Mouse (Mus musculus) cerebellum, postnatal 10 days (tissue): ENCODE measurements around the gene Elf3.
"Not testable (repeated sequence)": the region's sequence is repeated elsewhere in the genome, so short reads cannot be mapped to it uniquely, and the experiment has no call there.

Experiments used
- DNase-seq, 2 experiments: peaks; one replicate each; pipeline ENCODE4 v3.0.0; 2021; ENCODE audit warnings: mixed read lengths in 2 of 2

Gene Elf3

GRCm38 (mm10) chr1:135237131-135237851 is 21.1 kb downstream of the Elf3 start:
- no peak for DNase-seq

DNA sequence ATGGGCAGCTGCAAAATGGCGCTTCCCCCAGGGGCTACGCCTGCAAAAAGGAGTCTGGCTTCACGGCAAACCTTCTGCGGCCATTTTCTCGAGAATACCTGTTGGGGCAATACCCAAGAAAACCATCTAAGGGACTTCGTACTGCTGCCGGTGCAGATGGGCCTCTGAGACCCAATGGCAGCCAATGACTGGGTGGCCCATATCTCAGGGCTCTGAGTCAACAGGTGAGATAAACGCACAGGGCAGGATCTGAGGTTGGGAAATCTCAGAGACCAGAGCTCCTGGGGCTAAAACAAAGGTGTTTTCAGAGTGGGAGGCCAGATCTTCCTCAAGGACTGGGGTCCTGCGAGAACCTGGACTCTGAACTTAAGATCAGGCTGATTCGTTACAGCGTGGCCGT is 23.6 kb downstream of the Elf3 start:
- DNase-seq: no peak

DNA sequence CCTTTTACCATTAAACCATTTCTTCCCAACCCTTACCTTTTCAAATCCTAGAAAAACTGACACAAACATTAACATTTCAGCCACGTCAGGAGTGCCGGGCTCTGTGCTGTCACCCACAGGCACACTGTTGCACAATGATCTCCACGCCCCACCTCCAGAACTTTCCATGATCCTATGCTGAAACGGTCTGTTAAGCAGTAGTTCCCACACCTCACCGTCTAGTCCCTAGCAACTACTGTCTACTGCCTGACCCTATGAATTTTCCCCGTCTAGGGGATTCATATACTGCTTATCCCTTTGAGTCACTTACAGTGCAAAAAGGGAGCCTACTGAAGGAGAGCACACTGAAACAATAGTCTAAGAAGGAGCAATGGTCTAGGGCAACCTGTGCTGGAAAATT is 24.4 kb downstream of the Elf3 start:
- no peak for DNase-seq

- DNase-seq: not testable (repeated sequence)
Observed at GRCm38 (mm10) chr1:135231878-135232277, 26.5 kb downstream of the Elf3 start.

DNA sequence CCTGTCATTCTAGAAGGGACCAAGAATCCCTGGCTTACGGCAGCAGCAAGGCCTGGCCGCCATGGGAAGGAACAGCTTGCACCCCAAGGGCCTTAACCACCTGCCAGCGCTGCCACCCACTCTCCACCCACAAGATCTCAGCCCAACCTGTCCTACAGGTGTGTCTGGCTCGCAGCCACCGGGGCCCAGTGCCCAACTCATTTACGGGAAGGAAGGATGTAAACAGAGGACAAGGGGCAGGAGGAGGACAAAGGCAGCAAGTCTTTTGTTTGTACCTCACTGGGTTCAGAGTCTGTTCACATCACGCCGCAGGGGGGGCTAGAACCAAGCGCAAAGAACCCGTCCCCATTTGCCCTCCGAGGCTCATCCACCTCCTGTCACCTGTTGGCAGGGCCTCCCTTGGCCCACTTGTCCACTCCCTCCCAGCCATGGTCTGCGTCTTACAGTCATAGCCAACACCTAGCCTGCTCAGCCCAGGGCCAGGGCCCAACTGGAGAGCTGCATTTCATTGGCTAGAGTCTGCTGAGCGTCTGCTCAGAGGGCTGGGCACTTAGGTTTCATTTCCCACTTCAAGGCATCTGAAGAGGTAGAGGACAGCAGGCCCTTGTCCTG is 30.9 kb downstream of the Elf3 start:
- peak; percentile 38 to 40 for DNase-seq

DNA sequence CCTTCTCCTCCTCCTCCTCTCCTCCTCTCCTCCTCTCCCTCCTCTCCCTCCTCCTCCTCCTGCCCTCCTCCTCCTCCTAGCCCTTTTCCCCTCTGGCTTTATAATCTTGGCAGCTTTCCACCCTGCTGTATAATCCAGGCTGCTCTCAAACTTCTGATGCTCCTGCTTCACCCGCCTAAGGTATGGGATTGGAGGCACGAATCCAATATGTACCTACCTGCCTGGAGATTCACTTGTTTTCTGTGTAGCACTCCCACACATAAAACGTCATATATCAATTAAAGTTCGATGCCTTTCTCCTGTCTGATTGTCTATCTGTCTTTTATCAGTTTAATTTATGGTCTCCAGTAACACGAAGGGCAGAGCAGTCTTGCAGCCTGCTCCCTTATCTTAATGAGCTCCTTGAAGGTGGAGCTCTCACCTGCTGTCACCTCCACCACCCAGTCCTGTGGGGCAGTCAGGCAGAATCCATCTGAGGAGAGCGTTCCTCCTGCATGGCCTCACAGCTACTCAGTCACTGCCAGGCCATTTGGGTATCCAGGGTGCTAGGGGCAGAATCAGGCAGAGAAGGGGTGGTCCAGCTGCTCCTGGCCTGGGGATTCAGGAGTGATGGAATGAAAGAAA is 33.3 kb downstream of the Elf3 start:
- DNase-seq: no peak

DNA sequence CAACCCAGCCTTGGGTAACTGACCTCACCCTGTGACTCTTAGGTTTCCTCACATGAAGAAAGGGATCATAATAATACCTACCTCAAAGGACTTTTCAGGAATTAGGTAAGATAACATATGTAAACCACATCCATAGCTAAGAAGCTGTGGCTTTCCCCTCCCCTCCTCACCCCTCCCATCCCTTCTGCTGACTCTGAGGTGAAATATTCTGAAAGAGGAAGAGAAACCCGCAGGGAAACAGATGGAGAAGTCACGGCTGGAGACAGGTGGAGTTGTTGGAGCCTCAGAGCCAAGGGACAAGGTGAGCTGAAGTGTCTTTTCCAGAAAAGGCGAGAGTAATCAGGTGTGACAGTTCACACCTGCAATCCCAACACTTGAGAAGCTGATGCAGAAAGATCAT is 34.2 kb downstream of the Elf3 start:
- DNase-seq: peak in 1 of 2 experiments; percentile 21

- DNase-seq: no peak
Observed at GRCm38 (mm10) chr1:135217607-135218233, 40.6 kb downstream of the Elf3 start.

DNA sequence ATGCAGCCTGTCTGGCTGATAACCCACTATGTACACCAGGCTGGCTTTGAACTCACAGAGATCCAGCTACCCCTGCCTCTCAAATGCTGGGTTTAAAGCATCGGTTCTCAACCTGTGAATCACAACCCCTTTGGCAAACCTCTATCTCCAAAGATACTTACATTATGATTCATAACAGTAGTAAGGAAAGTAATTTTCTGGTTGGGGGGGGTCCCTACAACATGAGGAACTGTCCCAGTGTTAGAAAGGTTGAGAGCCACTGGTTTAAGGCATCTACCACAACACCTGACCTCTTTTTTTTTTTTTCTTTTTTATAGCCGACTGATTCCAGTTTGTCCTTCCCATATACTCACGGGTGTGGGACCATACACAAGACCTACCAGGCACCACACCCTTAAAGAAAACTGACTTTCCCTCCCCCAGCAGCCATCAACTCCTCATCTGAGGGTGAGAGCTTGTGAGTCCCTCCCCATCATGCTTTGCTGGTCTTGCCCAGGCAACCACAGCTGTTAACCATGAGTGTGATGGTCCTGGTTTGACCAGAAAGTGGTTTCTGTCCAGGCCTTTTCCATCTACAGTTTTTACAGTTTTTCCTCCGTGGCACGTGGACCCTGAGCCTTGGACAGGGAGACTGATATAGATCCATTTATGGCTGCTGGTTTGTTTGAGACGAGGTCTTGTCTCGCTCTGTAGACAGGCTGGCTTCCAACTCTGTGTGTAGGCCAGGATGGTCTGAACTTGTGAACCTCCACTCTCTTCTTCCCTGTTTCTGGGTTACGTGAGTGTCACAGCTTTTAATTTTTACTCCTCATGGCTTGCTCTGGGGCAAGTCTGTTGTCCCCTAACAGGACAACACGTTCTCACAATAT is 44.4 kb downstream of the Elf3 start:
- no peak for DNase-seq

DNA sequence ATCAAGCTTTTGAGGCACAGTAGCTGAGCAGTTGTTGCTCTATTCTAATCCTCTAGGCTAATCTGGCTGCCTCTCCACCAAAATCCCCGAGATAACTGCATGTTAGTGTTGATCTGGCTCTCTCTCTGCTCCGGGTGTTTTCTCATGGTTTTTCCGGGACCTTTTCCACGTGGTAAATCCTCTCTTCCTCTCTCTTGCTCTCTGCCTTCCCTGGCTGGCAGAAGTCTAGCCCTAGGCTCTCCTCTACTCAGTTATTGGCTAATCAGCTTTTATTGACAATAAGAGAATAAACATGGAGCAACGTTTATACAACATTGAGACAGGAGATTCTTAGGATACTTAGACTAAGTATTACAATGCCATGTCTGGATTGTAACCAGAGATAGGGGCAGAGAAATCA is 47.9 kb downstream of the Elf3 start:
- no peak for DNase-seq

DNA sequence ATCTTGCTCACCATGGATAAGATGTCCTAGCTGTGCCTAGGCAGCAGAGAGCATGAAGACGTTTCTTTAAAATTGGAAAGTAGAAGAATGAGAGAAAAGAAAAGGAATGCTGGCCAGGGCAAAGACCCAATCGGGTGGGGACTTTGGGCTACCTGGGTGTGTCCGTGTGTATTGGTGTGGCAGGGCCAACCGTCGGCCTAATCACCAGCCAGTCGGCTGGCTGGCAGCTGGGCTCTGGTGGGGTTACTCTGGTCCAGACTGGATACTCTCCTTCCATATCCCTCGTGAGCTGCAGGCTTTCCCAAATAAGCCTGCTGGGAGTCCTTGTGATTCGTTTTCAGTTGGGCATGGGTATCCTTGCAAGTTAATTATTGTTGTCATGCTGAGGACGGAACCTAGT is 49.7 kb downstream of the Elf3 start:
- DNase-seq: no peak

GRCm38 (mm10) chr1:135206586-135207339 is 51.6 kb downstream of the Elf3 start:
- DNase-seq: no peak

- no peak for DNase-seq
Observed at GRCm38 (mm10) chr1:135205257-135205656, 53.1 kb downstream of the Elf3 start.

DNA sequence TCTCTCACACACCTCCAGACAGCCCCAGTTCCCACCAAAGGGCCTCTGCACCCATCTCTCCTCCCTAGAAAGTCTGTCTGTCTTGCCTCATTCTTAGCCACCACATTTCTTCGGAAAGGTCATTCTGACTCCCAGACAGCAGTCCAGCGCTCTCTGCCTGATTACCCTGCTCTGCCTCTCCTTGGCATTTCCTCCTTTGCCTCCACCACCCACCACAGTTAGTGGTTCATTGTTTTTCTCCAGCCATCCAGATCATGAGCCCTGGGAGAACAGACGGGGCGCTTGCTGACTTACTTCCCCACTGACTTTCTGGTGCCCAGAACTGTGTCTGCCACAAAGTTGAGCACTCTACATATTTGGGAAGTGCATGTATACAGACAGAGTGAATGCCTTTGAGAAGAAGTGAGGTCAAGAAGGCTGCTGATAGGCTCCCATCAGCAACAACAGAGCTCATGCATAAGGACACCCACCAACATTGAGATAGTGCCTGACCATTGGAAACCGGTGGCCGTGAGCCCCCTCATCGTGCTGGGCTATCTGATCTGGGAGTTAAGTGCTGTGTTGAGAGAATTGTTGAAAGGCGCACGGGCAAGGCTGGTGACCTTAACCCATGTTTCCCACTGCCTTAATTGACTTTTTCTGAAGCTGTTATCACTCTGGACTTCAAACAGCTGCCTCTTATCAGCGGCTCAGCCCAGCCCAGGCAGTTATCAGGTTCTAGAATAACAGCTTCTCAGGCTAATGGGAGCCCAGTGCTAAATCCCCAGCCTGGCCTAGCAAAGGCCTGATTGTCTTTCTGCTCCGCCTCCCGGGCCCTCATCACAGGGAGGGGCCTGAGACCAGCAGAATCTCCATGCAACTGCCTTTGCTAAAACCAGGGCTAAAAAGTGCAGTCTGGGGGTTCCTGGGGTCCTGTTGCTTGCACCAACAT is 53.9 kb downstream of the Elf3 start:
- no peak for DNase-seq
